Mouse (Mus musculus): ENCODE results near the gene Nfam1.

The Nfam1 gene

GRCm38 (mm10) chr15:82992079-82992783 is 40.9 kb downstream of the Nfam1 start:
- no peak for DNase-seq (ENCODE audit: low spot score in 2 of 2)

- DNase-seq (ENCODE audit: low spot score in 2 of 2) = no peak
Measured at GRCm38 (mm10) chr15:82989190-82989704, 43.9 kb downstream of the Nfam1 start.

GRCm38 (mm10) chr15:82987732-82988112 is 45.4 kb downstream of the Nfam1 start, which contains the start of gene Tcf20:
Gene Tcf20, minus strand, starts transcription at chr15:82987872.
- peak; percentile 89 to 91 for DNase-seq (ENCODE audit: low spot score in 2 of 2)

GRCm38 (mm10) chr15:82987014-82987731 is 45.9 kb downstream of the Nfam1 start:
- peak in 1 of 2 experiments; percentile 16 for DNase-seq (ENCODE audit: low spot score in 2 of 2)

- no peak for DNase-seq (ENCODE audit: low spot score in 2 of 2)
Measured at GRCm38 (mm10) chr15:82984574-82984973, 48.5 kb downstream of the Nfam1 start.

GRCm38 (mm10) chr15:82984097-82984496 is 49.0 kb downstream of the Nfam1 start:
- DNase-seq (ENCODE audit: low spot score in 2 of 2) = no peak

- DNase-seq (ENCODE audit: low spot score in 2 of 2) = no peak
Measured at GRCm38 (mm10) chr15:82983416-82984026, 49.6 kb downstream of the Nfam1 start.

- DNase-seq (ENCODE audit: low spot score in 2 of 2) = no peak
Measured at GRCm38 (mm10) chr15:82982724-82983415, 50.2 kb downstream of the Nfam1 start.

- DNase-seq (ENCODE audit: low spot score in 2 of 2) = no peak
Measured at GRCm38 (mm10) chr15:82981676-82982520, 51.2 kb downstream of the Nfam1 start.

- DNase-seq (ENCODE audit: low spot score in 2 of 2) = no peak
Measured at GRCm38 (mm10) chr15:82979531-82979930, 53.6 kb downstream of the Nfam1 start.

- DNase-seq (ENCODE audit: low spot score in 2 of 2) = no peak
Measured at GRCm38 (mm10) chr15:82974471-82974870, 58.6 kb downstream of the Nfam1 start.

- DNase-seq (ENCODE audit: low spot score in 2 of 2) = no peak
Measured at GRCm38 (mm10) chr15:82969206-82969721, 63.8 kb downstream of the Nfam1 start.

- no peak for DNase-seq (ENCODE audit: low spot score in 2 of 2)
Measured at GRCm38 (mm10) chr15:82968449-82968848, 64.7 kb downstream of the Nfam1 start.

GRCm38 (mm10) chr15:82967947-82968346 is 65.2 kb downstream of the Nfam1 start:
- no peak for DNase-seq (ENCODE audit: low spot score in 2 of 2)

GRCm38 (mm10) chr15:82964266-82964825 is 68.8 kb downstream of the Nfam1 start:
- no peak for DNase-seq (ENCODE audit: low spot score in 2 of 2)

- DNase-seq (ENCODE audit: low spot score in 2 of 2) = no peak
Measured at GRCm38 (mm10) chr15:82963556-82964156, 69.5 kb downstream of the Nfam1 start.

- no peak for DNase-seq (ENCODE audit: low spot score in 2 of 2)
Measured at GRCm38 (mm10) chr15:82963090-82963489, 70.0 kb downstream of the Nfam1 start.

- no peak for DNase-seq (ENCODE audit: low spot score in 2 of 2)
Measured at GRCm38 (mm10) chr15:82962536-82962935, 70.6 kb downstream of the Nfam1 start.

- DNase-seq (ENCODE audit: low spot score in 2 of 2) = no peak
Measured at GRCm38 (mm10) chr15:82960786-82961561, 72.1 kb downstream of the Nfam1 start.
